Mouse (Mus musculus) small intestine, adult 2 months (tissue): ENCODE results near the gene Cdipt.

ENCODE experiments used
- CTCF ChIP-seq: fragments of 200-500 bp; IDR thresholded peaks from 2 replicates; pipeline ENCODE4 v1.5.1; 2012; ENCODE audit warnings: low read depth, mild to moderate bottlenecking, control low read depth, inconsistent platforms, low read length, moderate library complexity, mixed read lengths; ENCODE audit not compliant: insufficient replicate concordance, insufficient read length; ENCODE audit errors: extremely low read depth
- POLR2A ChIP-seq: fragments of 200-500 bp; IDR thresholded peaks from 2 replicates; pipeline ENCODE4 v1.6.1; 2012; ENCODE audit warnings: low read depth, mild to moderate bottlenecking, control low read depth, inconsistent platforms, low read length, moderate library complexity

DNA sequence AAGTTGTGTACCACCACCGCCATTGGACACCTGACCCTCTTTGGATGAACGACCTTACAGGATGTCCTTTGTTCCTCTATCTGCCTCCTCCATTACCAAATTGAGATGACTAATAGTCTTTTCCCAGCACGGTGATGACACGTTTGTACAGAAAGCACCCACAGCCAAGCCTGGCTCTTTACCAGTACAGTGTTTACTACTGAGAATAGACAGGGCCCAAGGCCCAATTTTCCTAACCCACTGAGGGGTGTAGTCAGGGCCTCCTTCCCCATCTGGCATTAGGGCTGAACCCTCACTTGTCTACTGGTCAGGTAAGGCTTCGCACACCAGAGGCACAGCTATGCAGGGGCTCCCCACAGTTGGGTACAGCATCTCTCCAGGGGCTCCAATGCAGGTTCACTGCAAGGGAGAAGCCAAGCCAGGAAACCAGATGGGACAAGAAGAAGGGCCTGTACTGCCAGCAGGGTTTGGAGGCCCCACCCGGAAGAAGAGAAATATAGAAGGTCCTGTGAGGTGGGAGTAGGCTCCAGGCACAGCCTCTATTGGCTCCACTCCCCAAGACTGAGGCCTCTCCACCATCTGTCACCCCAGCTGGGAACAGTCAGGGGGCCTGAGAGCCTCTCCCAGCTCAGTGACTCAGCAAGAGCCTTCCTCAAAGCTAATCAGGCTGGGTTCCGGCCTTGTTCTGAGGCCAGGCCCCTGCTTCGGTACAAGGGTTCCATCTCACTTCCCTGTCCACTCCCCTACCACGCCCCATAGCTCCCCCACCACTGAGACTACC, 32.7 kb downstream of the Cdipt start:
- TF ChIP-seq POLR2A (peak; percentile 35; the same call in 1 of the 2 replicates), CTCF (no peak)
